Mouse (Mus musculus) MN1 (cell line): Measurements from ENCODE around the gene Uri1.

Experiments used
- DNase-seq: peaks from one replicate; pipeline ENCODE4 v3.0.0-alpha.2; 2016; ENCODE audit warnings: low spot score

Gene Uri1

DNA sequence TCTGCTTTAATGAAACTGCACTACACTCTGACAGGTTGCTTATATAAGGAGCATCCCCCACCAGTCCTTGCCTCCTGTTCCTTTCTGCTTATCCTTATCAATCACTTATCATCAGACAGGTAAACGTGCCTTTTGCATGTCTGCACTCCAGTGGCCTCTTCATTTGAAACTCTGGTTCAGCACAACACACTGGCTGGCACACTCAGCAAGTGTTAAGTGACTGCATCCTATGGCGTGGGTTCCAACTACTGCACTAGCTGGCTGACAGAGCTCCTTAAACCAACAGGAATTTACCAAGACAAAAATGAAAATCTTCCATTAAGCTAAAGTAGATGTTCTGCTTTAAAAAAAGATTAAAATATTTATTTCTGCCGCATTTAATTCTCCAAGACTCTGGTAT lies 9.4 kb downstream of the Uri1 start:
- no peak for DNase-seq

DNA sequence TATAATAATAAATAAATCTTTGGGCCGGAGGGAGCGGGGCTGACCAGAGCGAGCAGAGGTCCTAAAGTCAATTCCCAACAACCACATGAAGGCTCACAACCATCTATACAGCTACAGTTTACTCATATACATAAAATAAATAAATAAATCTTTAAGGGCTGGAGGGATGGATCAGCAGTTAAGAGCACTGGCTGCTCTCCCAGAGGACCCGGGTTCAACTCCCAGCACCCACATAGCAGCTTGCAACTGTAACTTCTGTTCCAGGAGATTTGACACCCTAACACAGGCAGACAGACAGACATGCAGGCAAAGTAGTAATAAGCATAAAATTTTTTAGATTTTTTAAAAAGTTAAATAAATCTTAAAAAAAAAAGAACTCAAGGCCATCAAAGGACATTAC lies 10.5 kb downstream of the Uri1 start:
- DNase-seq, result no peak

GRCm38 (mm10) chr7:38008359-38008758 lies 15.0 kb downstream of the Uri1 start:
- no peak for DNase-seq

DNA sequence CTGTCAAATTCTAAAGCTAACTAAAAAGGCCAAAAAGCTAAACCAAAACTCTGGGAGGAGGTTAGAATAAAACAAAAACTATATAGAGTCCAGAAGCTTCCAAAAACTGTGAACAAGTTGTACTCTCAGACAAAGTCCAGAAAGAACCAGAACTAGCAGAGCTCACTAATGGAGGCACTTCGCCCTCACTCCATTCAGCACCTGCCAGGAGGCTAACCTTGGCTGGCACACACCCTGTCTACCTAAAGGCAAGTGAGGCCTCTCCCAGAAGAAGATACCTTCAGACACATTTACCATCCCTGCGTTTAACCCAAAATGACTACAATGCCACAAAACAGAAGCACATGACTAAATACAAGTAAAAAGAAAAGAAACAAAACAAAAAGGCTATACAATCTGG lies 20.9 kb downstream of the Uri1 start:
- DNase-seq, result no peak

GRCm38 (mm10) chr7:37999691-38000090 lies 23.7 kb downstream of the Uri1 start:
- no peak for DNase-seq

- no peak for DNase-seq
Observed at GRCm38 (mm10) chr7:37992861-37993260, 30.5 kb downstream of the Uri1 start.

GRCm38 (mm10) chr7:37984866-37985265 lies 38.5 kb downstream of the Uri1 start:
- no peak for DNase-seq

DNA sequence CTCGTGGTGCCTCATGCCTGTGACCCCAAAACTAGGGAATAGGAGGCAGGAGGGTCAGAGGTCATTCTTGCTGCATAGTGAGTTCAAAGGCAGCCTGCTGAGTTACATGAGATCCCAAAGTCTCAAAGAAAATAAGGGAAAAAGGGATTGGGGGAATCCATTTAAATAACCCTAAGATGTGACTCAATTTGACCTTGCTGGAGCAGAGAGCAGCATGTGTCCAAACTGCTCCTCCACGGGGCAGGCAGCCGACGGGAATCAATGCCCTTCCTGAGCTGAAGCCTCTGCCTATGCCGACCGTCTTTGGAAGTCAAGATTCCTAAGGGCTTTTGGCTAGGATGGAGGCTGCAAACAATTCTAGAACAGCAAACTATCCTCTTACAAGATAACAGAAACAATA lies 39.9 kb downstream of the Uri1 start:
- DNase-seq, result no peak

- no peak for DNase-seq
Observed at GRCm38 (mm10) chr7:37979729-37980128, 43.6 kb downstream of the Uri1 start.

DNA sequence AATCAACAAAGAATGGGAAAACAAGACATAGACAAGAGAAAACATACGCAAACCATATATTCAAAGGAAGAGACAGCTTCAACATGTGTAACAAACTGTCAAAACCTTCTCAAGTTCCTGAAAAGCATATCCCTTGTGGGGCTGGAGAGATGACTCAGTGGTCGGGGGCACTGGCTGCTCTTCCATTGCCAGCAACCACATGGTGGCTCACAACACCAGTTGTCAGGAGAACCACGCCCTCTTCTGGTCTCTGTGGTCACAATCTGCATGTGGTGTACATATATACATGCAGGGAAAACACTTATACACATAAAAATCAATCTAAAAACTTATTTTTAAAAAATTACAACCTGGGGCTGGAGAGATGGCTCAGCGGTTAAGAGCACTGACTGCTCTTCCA lies 44.9 kb downstream of the Uri1 start:
- DNase-seq, result no peak

DNA sequence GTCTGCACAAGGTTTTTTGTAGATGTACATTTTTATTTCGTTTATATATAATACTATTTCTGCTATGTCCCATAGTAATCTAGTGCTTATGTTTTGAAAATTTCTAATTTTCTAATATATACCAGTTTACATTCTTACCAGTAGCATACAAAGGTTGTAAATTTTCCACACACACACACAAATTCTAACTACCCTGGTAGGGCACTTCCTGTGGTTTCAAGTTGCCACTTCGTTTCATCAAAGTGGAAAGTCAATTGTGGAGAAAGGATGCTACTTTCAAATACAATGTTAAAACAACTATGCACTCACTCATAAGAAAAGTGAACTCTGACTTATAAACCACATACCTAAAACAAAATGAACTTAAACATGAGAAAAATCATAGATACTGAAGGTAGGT lies 45.7 kb downstream of the Uri1 start:
- no peak for DNase-seq

GRCm38 (mm10) chr7:37972999-37973555 lies 50.3 kb downstream of the Uri1 start:
- DNase-seq, result no peak

DNA sequence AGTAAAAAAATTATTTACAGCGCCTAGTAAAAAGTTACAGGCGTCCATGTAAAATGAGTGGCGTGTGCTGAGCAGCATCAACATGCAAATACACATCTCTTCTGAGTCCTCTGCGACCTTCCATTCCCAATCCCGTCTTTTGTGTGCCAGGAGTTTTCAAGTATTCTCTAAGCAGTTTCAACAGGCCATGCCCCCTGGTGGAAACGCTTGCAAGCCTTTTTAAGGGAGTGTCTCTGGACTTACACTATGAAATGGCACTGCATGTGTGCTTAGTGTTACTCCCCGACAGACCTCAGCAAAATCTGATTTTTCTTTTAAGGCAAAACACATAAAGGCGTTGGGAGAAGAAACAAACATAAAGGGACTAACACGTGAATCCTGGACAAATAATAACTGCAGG lies 50.8 kb downstream of the Uri1 start:
- no peak for DNase-seq

- DNase-seq, result no peak
Observed at GRCm38 (mm10) chr7:37962326-37962725, 61.0 kb downstream of the Uri1 start.

DNA sequence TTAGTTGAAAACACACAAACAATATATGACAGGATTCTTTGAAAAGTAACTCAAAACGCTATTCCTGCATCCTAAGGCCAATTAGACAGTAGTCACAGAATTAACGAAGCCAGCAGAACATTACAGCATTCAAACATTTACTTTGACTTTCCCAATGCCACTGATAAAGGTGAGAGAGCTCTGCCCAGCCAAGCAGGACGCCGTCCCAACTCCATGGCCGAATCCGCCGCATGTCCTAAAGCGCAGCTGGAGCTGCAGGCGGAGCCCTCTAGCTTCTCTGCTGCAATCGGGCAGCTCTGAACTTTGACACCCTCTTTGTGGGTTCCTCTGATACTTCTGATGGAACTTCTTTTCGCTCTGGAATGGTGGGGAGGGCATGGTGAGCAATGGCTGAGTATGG lies 62.1 kb downstream of the Uri1 start:
- DNase-seq, result no peak

DNA sequence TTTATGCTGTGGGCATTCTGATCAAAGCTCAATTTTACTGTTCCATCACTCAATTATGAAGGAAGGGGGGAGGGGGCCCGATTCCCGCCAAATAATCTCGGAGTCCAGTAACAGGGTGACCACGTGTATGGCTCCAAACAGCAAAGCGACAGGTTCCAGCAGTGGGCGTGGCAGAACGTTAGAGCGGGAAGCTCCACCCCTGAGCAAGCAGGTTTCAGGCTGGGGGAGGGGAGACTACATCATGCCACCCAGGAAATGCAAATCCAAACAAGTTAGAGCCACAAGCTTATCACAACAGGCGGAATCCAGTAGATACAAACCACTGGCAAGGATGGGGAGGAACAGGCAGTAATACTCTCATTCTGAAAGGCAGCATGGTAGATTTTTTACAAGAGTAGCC lies 71.5 kb downstream of the Uri1 start:
- DNase-seq, result no peak

DNA sequence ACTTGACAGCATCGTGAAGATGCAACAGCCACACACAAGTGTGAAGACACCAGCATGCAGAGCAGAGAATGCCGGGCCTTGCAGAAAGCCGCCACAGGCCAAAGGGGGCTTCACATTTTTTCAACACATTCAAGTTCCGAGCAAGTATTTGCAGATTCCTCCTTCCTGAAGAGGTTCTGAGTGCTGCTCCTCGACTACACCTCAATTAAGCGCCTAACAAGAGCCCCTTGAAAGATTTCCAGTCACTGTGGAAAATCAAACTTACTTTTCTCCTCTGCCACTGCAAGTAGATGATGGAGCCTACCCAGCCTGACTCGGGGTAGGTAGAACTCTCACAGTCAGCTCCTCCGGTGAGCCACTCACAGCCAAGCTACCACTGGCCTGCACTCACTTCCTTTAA lies 86.9 kb downstream of the Uri1 start:
- DNase-seq, result no peak

GRCm38 (mm10) chr7:37935786-37936185 lies 87.6 kb downstream of the Uri1 start:
- DNase-seq, result no peak

DNA sequence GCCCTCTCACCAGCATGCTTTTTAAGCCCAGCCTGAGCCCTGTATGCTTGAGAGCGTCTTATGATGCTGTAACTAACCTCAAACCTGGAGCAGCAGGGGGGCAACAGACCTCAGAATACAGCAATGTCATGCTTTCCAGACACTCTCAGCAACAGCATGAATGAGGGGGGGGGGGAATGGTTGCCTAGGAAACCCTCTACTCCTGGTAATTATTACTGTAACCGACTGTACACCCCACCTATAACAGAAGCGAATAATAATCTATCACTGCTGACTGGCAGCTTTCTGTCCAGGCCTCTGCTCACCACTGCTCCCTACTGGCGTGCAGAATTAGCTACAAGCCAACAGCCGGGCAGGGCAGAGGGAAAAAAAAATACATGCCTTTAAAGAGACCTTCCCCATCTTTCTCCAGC lies 88.6 kb downstream of the Uri1 start:
- peak; percentile 54 for DNase-seq

DNA sequence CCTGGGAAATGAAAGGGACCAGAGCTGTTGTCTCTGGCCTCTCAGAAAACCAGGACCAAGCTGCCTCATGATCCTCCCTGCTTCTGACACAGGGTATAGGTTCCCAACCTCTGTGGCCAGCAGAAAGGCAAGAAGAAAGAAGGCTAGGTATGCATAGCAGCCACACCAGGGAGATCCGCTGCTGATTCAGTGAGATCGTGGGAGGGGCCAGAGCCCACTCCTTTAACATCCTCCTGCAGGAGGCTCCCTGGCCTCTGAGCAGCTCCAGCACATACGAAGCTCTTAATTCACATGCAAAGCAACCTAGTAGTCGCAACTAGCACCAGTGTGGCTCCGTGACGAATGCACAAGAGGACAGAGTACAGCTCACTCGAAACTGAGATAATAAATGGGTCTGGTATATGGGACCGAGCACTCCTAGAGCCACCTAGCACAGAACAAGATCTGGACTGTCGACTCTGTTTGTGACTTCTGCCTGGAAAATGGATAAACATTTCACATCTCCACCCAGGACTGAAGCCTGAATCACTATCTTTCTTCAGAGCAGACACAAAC lies 89.5 kb downstream of the Uri1 start:
- DNase-seq, result peak; percentile 27

- peak; percentile 14 for DNase-seq
Observed at GRCm38 (mm10) chr7:37931631-37932030, 91.7 kb downstream of the Uri1 start.

- no peak for DNase-seq
Observed at GRCm38 (mm10) chr7:37929738-37930137, 93.6 kb downstream of the Uri1 start.

- no peak for DNase-seq
Observed at GRCm38 (mm10) chr7:37922999-37923398, 100.4 kb downstream of the Uri1 start.

GRCm38 (mm10) chr7:37921681-37922430 lies 101.5 kb downstream of the Uri1 start:
- no peak for DNase-seq
